Mouse (Mus musculus) adipose tissue, adult 10 weeks (tissue): ENCODE measurements around the gene Card10. TPM values are rescaled to one million over a fixed set of nuclear protein-coding genes. Genes with fewer than 3 reads are reported as not detected.

ENCODE experiments used
- polyA plus RNA-seq: library from polyadenylated mRNA; stranded (reverse); fragments of 350-450 nt; fragmentation: Illumina TruSeq; extraction: RNeasy Lipid Tissue Mini Kit (QIAGEN cat#74804); gene quantifications from one replicate; pipeline ENCODE4 v1.2.3, GENCODE M21; 2014; ENCODE audit warnings: low read depth, low replicate concordance

The Card10 gene
- polyA plus RNA-seq: 22.6 TPM

DNA sequence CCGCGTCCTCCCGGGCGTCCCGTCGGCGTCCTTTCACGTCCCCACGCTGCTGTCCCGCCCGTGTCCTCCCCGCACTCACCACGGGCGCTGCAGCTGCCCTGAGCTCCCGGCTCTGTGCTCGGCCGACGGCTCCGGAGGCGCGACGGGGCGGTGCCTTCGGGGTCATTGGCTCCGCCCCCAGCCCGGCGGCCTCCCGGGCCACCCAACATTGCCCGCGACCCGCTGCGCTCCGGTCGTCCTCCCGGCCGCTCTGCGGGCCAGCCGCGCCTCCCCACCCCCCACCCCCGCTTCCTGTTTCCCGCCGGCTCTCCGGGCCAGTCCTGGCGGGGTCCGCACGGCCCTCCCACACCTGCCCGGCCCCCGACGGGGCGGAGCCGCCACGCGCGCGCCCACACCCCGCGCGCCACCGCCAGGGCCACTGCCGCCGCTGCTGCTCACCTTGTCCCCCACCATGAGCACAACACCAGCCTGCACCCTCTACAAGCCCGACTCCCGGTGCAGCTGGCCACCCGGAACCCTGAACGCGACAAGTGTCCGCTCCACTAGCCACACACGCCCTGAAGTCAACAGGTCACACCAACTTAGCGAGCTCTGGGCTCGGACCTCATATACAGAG is at the start of gene Card10:
Gene Card10 (minus strand): TSS at position 267 of the 616 bp plus-strand sequence.

DNA sequence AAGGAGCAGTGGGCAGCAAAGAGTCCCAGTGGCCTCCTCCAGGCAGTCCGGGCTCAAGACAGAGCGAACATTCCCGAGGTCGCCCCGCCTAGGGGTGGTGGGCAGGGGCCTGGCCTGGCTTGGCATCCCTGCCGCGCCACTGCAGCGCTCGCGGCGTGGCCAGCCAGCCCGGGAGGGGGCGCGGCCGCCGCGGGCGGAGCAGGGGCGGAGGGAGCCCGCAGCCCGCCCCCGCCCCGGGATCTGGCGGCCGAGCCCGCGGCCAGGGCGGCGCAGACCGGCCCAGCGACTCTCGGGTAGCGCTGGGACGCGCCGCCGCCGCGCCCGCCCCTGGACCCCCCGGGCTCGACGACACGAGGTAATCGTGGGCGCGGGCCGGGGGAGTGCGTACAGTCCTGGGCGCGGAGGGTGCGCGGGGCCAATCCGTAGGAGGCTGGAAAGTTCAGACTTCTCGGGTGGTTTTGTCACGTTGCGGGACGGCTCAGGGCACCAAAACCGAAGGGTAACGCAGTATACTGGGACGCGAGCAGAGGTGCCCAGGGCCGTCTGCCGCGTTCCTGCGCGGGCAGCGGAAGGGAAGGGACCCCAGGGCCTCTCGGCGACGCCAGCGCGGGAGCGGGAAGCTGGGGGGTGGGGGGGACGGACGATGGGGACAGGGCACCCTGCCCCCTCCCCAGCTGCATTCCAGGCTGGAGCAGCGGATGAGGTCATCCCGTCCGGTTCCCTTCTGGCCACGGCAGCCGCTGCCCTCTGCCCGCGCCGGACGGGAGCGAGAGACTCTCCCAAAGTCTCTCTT is 39.7 kb upstream of the Card10 start, which contains the start of gene Cdc42ep1:
Gene Cdc42ep1 (plus strand): TSS at position 254 of the 793 bp plus-strand sequence.

DNA sequence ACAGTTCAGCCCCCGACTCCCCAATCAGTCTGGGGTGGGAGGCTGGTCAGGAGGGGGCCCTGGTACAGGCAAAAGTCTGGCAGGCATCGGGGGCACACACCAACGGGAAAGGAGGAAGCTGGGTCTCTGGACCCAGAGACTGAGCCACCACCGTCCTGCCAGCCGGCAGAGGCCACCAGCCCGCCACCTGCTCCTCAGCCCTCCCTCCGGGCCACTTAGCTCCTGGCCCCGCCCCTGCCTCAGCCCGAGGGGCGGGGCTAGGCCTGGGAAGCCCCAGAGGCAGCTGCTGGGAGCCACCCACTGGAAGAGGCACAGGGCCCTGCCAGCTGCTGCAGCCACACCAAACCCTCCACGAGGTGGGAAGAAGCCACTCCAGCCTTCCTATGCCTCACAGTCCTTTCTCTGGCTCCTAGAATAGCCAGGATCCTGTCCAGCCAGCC is 29.5 kb downstream of the Card10 start, which contains the start of gene Mfng:
Gene Mfng (minus strand): TSS at position 186 of the 440 bp plus-strand sequence.

Other genes starting within 250 kb of the Card10 start
- gene Rac2, start 230.3 kb downstream of the Card10 start, polyA plus RNA-seq: 9.9 TPM
- gene Cyth4, start 206.0 kb downstream of the Card10 start, polyA plus RNA-seq: 28.4 TPM
- gene Elfn2, start 84.3 kb downstream of the Card10 start, polyA plus RNA-seq: 0.46 TPM
- 38.6 TPM for gene Mfng, start 29.6 kb downstream of the Card10 start, polyA plus RNA-seq
- 41.9 TPM for gene Cdc42ep1, start 39.6 kb upstream of the Card10 start, polyA plus RNA-seq
- gene Lgals2, start 52.5 kb upstream of the Card10 start, polyA plus RNA-seq: 4.6 TPM
- 49.2 TPM for gene Gga1, start 74.1 kb upstream of the Card10 start, polyA plus RNA-seq
- gene Gm49510, start 96.6 kb upstream of the Card10 start, polyA plus RNA-seq: not detected
- gene Sh3bp1, start 96.7 kb upstream of the Card10 start, polyA plus RNA-seq: 11.6 TPM
- 3.2 TPM for gene Pdxp, start 110.9 kb upstream of the Card10 start, polyA plus RNA-seq
- 1,028 TPM for gene Lgals1, start 123.7 kb upstream of the Card10 start, polyA plus RNA-seq
- 33.5 TPM for gene Nol12, start 131.9 kb upstream of the Card10 start, polyA plus RNA-seq
- gene Triobp, start 144.7 kb upstream of the Card10 start, polyA plus RNA-seq: 45.1 TPM
- 112 TPM for gene H1f0, start 225.4 kb upstream of the Card10 start, polyA plus RNA-seq
- 0.98 TPM for gene Galr3, start 238.8 kb upstream of the Card10 start, polyA plus RNA-seq